Mouse (Mus musculus): ENCODE data around the gene Bcan.

Bcan gene

DNA sequence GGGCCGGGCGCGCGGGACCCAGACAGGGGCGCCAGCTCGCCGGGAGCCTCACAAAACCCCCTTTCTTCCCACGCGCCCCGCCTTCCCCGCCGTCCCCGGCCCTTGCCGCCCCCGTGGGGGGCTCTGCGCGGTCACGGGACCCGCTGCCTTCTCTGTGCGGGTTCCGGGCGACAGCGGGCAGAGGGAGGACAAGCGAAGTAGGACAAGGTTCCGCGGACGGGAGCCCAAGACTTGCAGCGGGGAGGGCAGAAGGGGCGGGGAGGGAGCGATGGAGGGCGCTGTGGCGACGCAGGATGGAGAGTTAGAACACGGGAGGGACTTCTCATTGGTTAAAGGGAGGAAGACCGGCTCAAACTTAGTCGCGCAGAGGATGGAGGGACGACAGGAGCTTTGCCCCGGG lies at the start of gene Bcan:
Bcan (minus strand) TSS at position 50 of the 400 bp plus-strand sequence.
- no peak for DNase-seq (ENCODE audit: low spot score)

DNA sequence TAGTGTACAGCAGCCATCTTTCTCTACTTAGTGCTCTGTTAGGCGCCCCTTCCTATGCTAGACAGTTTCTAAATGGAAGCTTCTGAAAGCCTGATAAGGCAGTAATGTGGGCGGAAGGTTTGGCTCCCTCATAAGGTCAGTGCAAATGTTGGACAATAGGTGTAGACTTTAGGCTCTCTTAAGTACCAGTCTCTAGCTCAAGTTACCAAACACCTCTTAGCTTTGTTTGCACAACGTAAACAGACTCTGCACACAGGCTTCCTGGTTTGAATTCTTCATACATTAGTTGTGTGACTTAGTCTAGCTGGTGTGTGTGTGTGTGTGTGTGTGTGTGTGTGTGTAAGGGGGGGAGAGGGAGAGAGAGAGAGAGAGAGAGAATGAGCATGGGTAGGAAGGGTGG lies 49.5 kb upstream of the Bcan start:
- no peak for DNase-seq (ENCODE audit: low spot score)

DNA sequence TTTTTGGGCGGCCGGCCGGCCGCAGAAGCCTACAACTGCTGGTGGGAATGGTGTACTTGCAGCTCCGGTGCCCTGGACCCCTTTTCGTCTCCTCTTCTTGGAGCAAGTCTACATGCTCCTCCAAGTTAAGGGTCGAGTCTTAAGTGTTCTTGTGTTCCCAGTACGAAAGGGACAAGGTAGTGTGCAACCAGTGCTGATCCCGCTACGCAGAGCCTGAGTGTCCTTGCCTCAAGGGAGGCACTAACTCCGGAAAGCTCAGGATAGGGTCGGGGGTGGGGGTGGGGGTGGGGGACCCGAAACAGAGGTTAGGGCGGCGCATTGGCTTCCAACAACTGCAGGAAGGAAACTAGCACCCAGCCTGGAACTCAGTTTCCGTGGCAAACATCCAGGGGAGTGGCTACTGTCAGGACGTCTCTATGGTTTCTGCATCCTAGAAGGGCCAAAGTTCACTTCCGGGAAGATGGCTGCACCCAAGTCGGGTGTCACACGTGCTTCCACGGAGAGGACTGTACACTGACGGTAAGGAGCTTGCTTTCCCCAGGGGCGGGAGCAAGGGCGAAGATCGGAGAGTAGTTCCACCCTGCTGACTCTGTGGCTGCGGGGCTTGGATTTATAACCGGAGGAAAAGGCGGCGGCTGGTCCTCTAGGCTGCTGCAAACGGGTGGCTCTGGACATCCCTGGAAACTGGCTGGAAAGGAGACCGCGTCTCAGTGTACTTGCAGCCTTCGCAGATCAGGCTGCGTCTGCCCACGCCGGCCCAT lies 42.8 kb upstream of the Bcan start, which contains the start of gene Gpatch4:
Gpatch4 (plus strand) TSS at position 448 of the 761 bp plus-strand sequence.
- peak; percentile 96 for DNase-seq (ENCODE audit: low spot score)

DNA sequence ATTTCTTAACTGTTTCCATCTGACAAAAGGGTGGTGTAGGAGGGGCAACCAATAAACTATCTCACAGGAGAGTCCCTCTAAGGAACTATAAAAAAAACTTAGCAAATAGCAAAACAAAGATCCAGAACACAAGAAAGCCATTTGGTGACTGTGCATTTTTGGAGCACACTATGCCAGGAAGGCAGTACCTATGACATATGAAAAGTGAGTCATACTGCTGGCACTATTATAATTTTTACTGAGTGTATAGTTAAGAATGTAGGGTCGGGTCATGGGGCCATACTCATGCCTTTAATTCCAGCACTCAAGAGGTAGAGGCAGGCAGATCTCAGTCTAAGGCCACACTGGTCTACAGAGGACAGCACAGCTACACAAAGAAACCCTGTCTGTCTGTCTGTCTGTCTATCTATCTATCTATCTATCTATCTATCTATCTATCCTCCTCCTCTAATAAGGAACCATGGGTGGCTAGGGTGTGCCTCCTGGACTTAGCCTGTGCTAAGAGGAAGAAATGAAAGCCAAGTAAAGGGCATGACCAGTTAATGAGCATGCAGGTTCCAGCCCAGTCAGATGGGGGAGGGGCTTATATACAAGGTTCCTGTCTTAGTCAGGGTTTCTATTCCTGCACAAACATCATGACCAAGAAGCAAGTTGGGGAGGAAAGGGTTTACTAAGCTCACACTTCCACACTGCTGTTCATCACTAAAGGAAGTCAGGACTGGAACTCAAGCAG lies 35.7 kb upstream of the Bcan start:
- DNase-seq (ENCODE audit: low spot score): no peak

DNA sequence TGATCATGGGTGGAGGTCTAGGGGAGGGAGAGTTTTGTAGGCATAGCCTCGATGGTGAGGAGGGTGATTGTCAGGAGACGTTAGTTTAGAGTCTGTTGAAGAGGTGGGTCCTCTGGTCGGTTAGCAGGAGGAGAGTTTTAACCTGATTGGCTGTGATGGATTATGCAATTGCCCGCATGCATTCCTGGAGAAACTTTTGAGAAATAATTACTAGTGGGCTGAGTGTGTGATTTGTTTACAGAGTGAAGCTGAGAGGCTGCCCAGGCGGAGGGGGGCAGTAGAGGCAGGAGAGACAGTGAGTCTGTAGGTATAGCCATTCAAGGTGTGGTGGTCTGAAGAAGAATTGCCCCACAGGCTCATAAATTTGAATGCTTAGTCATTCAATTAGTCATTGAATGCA lies 33.5 kb upstream of the Bcan start:
- DNase-seq (ENCODE audit: low spot score): no peak

DNA sequence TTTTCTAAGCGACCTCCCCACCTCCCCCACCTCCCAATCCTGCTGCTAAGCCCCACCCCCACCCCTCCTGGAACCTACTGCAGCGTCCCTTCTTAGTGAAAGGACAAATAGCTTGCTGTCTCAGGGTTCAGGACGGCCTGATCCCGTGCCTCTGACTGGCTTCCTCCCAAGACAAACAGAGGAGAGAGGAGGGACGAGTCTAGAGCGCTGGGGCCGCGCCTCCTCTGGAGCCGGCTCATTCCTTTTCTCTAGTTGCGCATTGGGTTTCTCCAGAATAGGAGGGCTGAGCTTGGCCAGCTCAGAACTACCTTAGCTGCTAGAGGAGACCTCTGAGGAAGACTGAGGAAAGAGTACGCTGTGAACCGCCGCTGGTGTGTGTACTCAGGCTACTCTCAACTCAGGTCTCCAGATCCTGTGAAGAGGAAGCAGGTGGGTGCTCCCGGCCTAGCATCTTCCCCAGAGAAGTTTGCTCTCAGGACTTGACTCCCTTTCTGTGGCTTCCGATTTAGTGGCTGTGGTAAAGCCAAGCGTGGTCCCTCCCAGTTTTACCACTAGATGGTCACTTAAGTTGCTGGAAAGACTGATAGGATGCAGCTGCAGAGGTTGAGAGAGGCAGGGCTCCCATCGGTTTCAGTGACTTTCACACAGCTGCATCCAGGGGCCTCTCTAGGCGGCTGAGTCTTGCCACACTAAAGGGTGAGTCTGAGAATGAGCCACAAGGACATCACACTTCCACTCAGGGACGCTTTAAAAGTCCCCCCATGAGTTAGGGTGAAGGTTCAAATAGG lies 30.8 kb upstream of the Bcan start:
- peak; percentile 63 for DNase-seq (ENCODE audit: low spot score)

DNA sequence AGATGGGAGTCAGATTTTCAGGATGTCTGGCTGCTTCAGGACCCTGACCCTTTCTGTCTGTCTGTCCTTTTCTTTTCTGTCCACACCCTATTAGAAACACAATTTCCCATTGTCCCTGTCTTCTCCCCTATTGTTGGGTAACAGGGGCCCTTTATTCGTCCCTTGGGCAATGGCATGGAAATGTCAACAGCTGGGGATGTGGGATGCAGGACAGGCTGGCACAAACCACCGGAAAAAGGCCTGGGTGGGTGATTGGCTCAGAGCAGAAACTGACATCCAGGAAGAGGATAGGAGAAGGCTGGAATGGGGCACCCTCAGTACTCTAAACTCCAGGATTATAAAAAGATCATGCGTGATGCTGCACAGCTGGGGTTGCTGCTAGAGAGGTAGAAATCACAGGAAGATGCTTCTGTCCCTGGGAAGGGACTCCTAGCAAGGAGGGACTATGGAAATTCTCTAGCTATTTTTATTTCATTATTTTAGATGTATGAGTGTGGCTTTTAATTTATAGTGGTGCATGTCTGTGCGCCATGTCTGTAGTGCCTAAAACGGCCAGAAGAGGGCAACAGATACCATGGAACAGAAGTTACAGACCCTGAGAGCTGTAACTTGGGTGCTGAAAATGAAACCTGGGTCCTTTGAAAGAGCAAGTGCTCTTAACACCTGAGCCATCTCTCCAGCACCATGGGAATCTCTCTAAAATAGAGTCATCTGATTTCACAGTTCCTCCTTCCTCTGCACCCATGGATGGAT lies 27.6 kb upstream of the Bcan start, which contains the start of gene Hapln2:
Hapln2 (minus strand) TSS at position 150 of the 753 bp plus-strand sequence.
- DNase-seq (ENCODE audit: low spot score): no peak

DNA sequence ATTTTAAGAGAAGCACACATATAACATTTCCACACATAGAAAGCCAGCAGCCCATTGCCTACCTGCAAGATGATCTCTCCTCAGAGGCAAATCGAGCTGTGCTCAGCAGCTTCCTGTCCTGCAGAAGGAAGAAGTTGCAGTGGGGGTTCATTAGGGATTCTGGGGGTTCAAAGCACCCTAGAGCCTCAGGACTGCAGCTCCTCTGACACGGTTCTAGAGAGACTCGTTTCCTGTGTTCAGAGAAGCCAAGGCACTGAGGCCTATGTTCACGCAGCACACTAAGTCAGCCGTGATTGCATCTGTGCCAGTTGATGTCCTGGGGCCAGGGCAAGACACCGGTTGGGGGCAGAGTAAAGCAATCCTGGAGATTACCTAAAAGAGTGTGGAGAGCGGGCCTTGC lies 26.8 kb upstream of the Bcan start:
- no peak for DNase-seq (ENCODE audit: low spot score)

DNA sequence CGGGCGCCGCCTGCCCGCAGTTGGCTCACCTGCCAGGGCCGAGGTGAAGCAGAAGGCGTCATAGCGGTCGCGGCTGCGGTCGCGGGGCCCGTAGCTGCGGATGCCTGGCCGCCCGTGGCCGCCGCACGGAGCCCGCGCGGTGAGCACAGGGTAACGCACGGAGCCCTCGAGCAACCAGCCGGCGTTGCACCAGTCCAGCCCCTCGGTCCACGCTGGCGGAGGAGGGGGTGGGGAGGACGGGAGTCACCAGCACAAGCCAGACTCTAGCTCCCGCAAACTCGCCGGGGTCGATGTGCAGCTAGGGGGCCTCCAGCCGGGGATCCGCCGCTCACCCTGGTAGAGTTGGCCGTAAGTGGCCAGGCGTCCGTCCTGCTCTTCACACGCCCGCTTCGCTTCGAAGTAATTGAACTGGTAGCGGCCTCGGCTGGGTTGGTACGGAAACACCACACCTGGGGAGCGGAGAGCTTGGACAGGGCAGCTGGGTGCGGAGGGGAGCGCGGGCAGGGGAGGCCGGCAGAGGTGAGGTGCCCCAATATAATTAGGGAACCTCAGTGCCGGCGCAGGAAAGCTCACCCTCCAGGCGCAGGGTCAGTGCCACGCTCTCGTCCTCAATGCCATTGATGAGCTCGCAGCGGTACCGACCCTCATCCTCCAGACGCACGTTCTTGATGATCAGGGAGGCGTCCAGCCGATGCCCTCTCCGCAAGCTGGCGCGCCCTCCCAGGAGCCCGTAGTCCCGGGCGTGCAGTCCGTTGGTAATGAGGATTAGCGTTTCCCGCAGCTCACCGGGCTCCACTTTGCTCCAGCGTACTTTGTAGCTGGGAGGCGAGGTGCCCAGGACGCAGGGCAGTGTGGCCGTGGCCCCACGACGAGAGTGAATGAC lies 23.4 kb upstream of the Bcan start:
- DNase-seq (ENCODE audit: low spot score): peak; percentile 78

DNA sequence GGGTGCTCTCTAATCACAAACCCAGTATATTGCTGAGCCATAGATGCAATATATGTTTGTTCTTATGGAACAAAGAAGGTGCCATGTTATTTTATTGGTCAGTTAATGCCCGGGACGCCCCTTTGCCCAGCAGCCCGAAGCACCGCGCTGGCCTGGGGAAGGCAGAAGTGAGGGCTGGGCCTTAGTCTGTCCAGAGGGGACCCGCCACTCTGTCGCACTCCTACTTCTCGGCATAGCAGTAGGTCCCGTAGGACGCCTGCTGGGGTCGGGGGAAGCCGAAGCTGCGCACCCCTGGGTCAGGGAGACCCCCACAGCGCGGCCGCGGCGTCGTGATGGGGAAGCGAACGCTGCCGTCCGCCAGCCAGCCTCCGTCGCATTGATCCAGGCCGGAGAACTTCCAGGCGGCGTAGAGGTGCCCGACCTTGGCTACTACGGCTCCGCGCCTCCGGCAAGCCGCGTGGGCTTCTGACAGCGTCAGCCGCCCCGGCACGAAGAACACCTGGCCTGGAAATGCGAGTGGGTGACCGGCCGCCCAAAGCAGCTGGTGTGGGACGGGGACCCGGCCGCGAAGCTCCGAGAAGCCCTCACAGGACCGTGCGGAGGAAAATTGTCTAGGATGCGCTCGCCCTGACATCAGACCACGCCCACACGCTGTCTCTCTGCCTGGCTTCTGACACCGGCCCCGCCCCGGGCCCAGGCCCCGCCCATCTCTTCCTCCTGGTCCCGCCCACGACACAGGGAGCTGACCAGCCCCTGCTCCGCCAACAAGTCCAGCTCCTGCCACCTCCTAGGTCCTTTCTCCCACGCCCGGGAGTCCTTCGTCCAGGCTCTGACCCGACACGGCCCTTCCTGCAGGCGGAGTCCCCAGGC lies 22.5 kb upstream of the Bcan start:
- DNase-seq (ENCODE audit: low spot score): peak; percentile 97

DNA sequence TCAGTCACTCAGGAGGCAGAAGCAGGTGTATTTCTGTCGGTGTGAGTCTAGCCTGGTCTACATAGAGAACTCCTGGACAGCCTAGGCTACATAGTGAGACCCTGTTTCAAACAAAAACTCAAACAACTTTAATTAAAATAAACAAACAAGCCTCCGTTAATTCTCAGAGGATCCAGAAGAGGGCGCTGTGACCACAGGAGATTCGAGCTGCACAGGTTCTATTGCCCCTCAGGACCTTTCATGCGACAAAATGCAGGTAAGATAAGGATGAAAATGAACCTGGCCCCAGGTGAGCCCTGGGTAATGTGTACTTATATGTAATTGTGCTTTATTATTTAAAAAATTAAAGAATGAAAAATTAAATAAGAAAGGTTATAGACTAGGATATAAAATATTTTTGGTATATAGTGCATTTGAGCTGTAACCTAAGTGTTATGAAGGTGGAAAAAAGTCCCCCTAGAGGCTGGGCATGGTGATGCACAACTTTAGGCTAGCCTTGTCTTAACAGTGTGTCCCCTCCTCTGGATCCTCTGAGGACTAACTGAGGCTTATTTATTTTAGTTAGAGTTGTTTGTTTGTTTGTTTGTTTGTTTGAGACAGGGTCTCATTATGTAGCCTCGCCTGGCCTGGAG lies 10.7 kb upstream of the Bcan start:
- DNase-seq (ENCODE audit: low spot score): peak; percentile 63

DNA sequence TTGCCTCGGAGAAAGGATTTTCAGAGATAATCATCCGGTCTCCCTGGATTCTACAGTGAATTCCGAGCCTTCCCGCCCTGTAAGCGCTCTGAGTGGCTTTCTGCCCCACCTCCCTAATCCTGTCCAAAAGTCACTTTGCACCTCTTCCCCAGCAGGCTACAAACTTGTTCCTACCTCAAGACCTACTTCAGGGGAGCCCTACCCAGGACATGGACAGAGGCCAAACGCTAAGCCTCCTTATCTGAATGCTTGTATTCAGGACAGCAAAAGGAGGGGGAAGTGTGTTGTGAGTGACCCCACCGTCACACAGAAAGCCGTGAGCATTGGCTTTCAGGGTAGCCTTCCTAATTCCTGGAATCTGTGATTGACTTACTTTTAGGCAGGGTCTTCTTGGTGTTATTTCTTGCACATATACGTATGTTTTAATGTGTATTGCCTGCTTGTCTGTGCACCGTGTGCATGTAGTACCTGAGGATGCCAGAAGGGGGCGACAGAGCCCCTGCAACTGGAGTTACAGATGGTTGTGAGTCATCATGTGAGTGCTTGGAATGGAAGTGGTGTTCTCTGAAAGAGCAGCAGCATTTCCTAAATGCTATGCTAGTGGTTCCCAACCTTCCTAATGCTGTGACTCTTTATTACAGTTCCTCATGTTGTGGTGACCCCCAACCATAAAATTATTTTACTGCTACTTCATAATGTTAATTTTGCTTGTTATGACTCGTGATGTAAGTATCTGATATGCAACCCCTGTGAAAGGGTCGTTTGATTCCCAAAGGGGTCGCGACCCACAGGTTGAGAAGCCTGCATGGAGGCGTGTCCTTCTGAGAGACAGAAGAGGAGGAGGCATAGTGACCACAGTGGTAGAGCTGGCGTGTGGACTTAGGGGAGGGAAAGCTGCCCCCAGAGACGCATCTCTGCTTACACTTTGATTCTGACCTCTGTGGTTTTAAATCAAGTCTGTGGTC lies 6.1 kb upstream of the Bcan start:
- DNase-seq (ENCODE audit: low spot score): peak; percentile 38

DNA sequence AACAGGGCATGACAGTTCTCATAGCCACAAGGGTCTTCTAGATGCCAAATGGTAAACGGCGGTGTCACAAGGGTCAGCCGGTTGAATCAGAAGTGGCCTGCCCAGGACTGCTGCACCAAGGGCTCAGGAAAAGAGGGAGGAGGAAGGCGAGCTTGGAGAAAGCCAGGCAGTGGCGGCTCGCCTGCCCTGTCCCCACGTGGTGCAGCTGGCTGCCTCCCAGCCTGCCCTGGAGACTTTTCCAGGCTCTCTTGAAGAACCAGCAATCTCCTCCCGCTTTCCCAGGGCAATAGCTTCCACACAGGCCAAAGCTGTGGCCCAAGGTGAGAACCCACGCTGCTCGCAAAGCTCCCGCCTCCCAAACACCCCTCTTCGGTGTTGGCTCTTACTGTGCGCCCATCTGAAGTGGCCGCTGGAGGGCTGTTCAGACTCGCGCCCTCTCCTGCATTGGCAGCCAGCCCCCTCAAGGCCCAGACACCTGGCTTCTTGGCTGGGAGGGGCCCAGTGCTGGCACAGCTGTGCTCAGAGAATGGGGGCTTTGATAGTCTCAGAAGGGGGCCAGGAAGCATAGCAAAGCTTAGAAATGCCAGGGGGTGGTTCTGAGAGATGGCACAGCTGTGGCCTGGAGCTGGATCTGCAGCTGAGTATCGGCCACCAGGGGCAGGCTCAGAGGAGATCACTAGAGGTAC lies 2.4 kb upstream of the Bcan start:
- peak; percentile 70 for DNase-seq (ENCODE audit: low spot score)

DNA sequence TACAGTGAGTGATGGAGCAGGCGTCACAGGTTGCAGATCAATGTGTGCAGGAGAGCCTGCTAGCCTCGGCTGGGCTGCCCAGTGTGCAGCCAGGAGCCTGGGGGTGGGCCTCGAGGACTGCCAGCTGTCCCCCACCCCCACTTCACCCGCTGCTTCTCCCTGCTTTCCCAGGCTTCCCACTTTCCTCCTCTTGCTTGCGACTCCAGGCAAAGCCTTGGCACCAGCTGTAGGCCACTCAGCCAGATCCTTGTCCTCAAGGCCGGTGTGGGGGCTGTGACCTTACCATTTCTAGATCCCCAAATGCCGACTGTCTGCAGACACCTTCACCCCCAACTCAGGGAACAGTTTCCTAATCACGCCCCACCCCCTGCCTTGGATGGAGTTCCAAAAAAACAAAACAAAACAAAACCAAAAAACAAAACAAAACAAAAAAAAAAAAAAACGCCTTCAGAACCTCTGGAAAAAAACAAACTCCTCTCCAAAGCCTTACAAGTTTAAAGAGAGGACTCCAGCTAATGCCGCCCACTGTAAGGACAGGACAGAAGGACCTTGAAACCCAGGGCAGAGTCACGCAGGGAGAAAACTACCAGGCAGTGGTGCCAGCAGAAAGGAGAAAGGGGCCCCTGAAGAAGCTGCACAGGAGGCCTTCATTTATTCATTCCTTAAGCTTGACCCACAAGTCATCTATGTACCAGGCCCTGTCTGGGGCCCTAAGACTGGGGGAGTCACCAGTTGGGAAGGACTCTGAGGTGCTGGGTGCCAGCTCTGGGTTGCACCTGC lies 976 bp upstream of the Bcan start:
- DNase-seq (ENCODE audit: low spot score): no peak

DNA sequence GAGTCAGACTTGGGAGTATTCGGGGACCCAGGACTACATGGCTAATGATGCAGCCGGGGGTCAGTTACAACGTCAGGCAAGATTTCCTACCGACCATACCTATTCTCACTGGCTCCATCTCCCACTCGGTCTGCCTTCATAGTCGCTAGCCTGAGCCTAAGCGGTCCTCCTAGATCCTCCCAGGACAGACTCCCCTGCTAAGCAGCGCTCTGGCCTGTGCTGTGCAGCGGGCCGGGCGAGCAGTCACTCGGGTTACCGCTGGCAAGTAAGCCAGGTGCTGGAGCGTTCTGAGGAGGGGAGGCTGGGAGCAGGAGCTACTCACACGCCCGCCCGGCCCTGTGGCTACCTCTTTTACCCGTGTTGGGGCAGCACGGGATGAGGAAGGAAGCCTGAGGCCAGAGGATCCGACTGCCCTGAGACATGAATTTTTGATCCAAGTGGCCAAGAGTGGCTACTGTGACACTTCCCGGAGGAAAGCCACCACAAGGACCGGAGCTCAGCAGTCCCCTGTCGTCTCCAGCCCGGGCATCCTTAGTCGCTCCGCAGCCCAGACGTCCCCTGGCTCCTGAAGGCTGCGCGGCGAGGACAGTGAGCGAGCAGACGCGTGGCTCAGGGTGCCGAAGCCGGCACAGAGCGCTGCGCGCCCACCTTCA lies 661 bp downstream of the Bcan start:
- no peak for DNase-seq (ENCODE audit: low spot score)

DNA sequence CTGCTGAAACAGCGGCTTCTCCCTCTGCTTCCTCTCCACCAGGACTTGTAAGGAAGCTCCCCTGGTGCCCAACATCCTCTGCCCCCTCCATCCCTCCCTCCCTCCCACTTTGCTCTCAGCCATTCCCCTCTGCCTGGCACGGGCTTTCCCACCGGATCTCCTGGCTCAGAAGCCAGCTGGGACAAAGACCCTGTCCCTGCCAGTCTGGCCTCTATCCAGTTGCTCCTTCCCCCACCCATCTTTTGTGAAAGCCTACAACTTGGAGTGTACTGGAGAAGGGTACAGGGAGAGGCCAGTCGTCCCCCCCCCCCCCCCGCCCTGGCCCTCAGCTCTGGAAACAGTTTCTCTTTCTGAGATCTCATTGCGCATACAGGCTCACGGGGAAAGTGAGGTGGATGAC lies 1.3 kb downstream of the Bcan start:
- no peak for DNase-seq (ENCODE audit: low spot score)
